Mouse (Mus musculus): Measurements from ENCODE around the gene Lrrc4c.

GRCm38 (mm10) chr2:97487567-97487966 lies 1169.6 kb downstream of the Lrrc4c start:
- TF ChIP-seq MAFK (IDR thresholded peaks at IDR 0.05; ENCODE audit: insufficient read depth, low read depth, low read length) (no peak), ZC3H11A (IDR thresholded peaks at IDR 0.05; ENCODE audit: borderline replicate concordance, low read depth, low read length) (no peak), HCFC1 (IDR thresholded peaks at IDR 0.05; ENCODE audit: borderline replicate concordance, insufficient read depth, low read length) (no peak)

All from ES-E14 (cell line).